Mouse (Mus musculus) heart, embryonic 15.5 days (tissue): ENCODE results near the gene Otog. TPM values are rescaled to one million over a fixed set of nuclear protein-coding genes. Genes with fewer than 3 reads are reported as not detected.

Source experiments
- ATAC-seq: fragments of 200-750 bp; cut with Nextera tagmentation; replicated peaks from 2 replicates; pipeline ENCODE4 v1.8.0; 2017; ENCODE audit warnings: low read depth, moderate TSS enrichment; ENCODE audit not compliant: insufficient number of reproducible peaks, insufficient read depth, low FRiP score
- H3K27ac ChIP-seq: fragments of 300-500 bp; sonication (generic); 2 replicates; pipeline ENCODE4 v1.5.1; 2015; ENCODE audit warnings: mild to moderate bottlenecking, inconsistent platforms
- H3K27me3 ChIP-seq: fragments of 300-500 bp; sonication (generic); 2 replicates; pipeline ENCODE4 v1.6.1; 2015; ENCODE audit warnings: inconsistent platforms
- H3K36me3 ChIP-seq: fragments of 300-500 bp; sonication (generic); 2 replicates; pipeline ENCODE4 v1.6.1; 2015; ENCODE audit warnings: mild to moderate bottlenecking, inconsistent platforms
- H3K4me1 ChIP-seq: fragments of 300-500 bp; sonication (generic); replicated peaks from 2 replicates; pipeline ENCODE4 v1.6.1; 2015; ENCODE audit warnings: inconsistent platforms
- H3K4me2 ChIP-seq: fragments of 300-500 bp; sonication (generic); 2 replicates; pipeline ENCODE4 v1.6.1; 2015; ENCODE audit warnings: inconsistent platforms, mild to moderate bottlenecking, moderate library complexity
- H3K4me3 ChIP-seq: fragments of 300-500 bp; sonication (generic); 2 replicates; pipeline ENCODE4 v1.5.1; 2015; ENCODE audit warnings: mild to moderate bottlenecking, inconsistent platforms
- H3K9ac ChIP-seq: fragments of 300-500 bp; sonication (generic); 2 replicates; pipeline ENCODE4 v1.6.1; 2015; ENCODE audit warnings: mild to moderate bottlenecking, inconsistent platforms
- H3K9me3 ChIP-seq: fragments of 300-500 bp; sonication (generic); replicated peaks from 2 replicates; pipeline ENCODE4 v1.6.1; 2016; ENCODE audit warnings: inconsistent platforms
- WGBS: fragments of 180-500 bp; shearing (Covaris S2); methylation state at CpG from one replicate; pipeline ENCODE4 v1.1.7; 2015; ENCODE audit warnings: mixed read lengths; 5-methylcytosine and 5-hydroxymethylcytosine counted together
- polyA plus RNA-seq: library from polyadenylated mRNA; unstranded; fragments of >200 nt; fragmentation: Nextera tagmentation; extraction: Ambion mirVana; gene quantifications from 2 replicates; pipeline ENCODE4 v1.2.1, GENCODE M21; 2015

Gene Otog
- 0.05 TPM in 1 of 2 replicates, not detected in the other for polyA plus RNA-seq

- no peak for ATAC-seq
- H3K27ac ChIP-seq: no peak within 1 kb of the TSS
- no peak within 1 kb of the TSS for H3K4me3 ChIP-seq
- 57% methylated on average over 2 of the region's 2 CpGs for WGBS
- no peaks in the 10 kb centered on the region for H3K27me3 ChIP-seq
- no peaks in the 10 kb centered on the region for H3K9me3 ChIP-seq
- H3K4me2 ChIP-seq: no peak within 1 kb of the TSS
- peaks cover 7% of the 10 kb centered on the region for H3K4me1 ChIP-seq
- H3K9ac ChIP-seq: no peak within 1 kb of the TSS
- H3K36me3 ChIP-seq: no peaks in the 10 kb centered on the region
Measured at GRCm38 (mm10) chr7:46240696-46241095, at the start of gene Otog. Gene Otog (plus strand): TSS chr7:46240987.

- H3K4me2 ChIP-seq: no peak overlapping the region
- H3K9ac ChIP-seq: no peak overlapping the region
- no peaks in the 10 kb centered on the region for H3K36me3 ChIP-seq
- WGBS: 83% methylated on average over 5 of the region's 5 CpGs
- 0 out of 2 replicates have a peak, but pooled peaks cover 3% of the 10 kb centered on the region for H3K4me1 ChIP-seq
- no peaks in the 10 kb centered on the region for H3K9me3 ChIP-seq
- H3K4me3 ChIP-seq: no peak overlapping the region
- no peaks in the 10 kb centered on the region for H3K27me3 ChIP-seq
- no peak overlapping the region for H3K27ac ChIP-seq
- ATAC-seq: no peak
Measured at GRCm38 (mm10) chr7:46195356-46195755, 45.4 kb upstream of the Otog start.

- ATAC-seq: no peak
- WGBS: 74% methylated on average over 6 of the region's 6 CpGs
Measured at GRCm38 (mm10) chr7:46200021-46200420, 40.8 kb upstream of the Otog start.

GRCm38 (mm10) chr7:46201649-46202048 is 39.1 kb upstream of the Otog start:
- 28% methylated on average over 14 of the region's 14 CpGs for WGBS
- no peak overlapping the region for H3K4me3 ChIP-seq
- H3K27ac ChIP-seq: no peak overlapping the region
- no peaks in the 10 kb centered on the region for H3K9me3 ChIP-seq
- 0 out of 2 replicates have a peak, but pooled peaks cover 3% of the 10 kb centered on the region for H3K4me1 ChIP-seq
- no peaks in the 10 kb centered on the region; the same call in 1 of the 2 replicates for H3K27me3 ChIP-seq
- no peak overlapping the region for H3K9ac ChIP-seq
- no peak overlapping the region for H3K4me2 ChIP-seq
- no peaks in the 10 kb centered on the region for H3K36me3 ChIP-seq
- no peak for ATAC-seq

More at GRCm38 (mm10) chr7:46200021-46200420, 40.8 kb upstream of the Otog start:
- Histone ChIP-seq H3K9ac (no peak overlapping the region), H3K4me2 (no peak overlapping the region), H3K9me3 (no peaks in the 10 kb centered on the region), H3K27me3 (no peaks in the 10 kb centered on the region; the same call in 1 of the 2 replicates), H3K27ac (no peak overlapping the region), H3K36me3 (no peaks in the 10 kb centered on the region), H3K4me1 (no peaks in the 10 kb centered on the region), H3K4me3 (no peak overlapping the region)

DNA sequence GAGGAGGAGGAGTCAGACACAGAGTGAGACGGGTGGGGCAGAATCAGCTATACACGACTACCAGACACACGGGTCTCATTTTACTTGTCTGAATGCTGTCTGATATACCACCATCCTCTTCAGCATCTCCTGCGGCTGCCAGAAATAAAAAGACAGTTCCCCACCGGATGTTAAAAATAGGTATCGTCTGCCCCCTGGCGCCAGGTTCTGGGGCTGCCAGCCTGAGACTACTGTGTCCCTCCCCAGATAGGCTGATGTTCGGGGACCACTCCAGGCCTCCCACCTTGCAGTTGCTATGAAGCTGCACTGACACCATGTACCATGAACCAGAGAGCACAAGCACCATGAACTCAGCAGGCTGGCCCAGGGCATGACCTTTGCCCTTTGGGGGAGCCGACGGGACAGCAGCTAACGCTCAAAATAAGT is 36.7 kb upstream of the Otog start:
- Histone ChIP-seq H3K9ac (no peak overlapping the region), H3K4me1 (0 out of 2 replicates have a peak, but pooled peaks cover 3% of the 10 kb centered on the region), H3K36me3 (no peaks in the 10 kb centered on the region), H3K9me3 (no peaks in the 10 kb centered on the region), H3K27me3 (peaks cover 5% of the 10 kb centered on the region), H3K4me3 (no peak overlapping the region), H3K27ac (no peak overlapping the region), H3K4me2 (no peak overlapping the region)
- no peak for ATAC-seq
- 44% methylated on average over 11 of the region's 11 CpGs for WGBS

GRCm38 (mm10) chr7:46204775-46205174 is 36.0 kb upstream of the Otog start:
- ATAC-seq: no peak
- H3K4me3 ChIP-seq: no peak overlapping the region
- WGBS: 67% methylated on average over 6 of the region's 6 CpGs
- H3K27ac ChIP-seq: no peak overlapping the region
- no peaks in the 10 kb centered on the region for H3K36me3 ChIP-seq
- 0 out of 2 replicates have a peak, but pooled peaks cover 3% of the 10 kb centered on the region for H3K4me1 ChIP-seq
- H3K9ac ChIP-seq: no peak overlapping the region
- H3K4me2 ChIP-seq: no peak overlapping the region
- H3K9me3 ChIP-seq: no peaks in the 10 kb centered on the region
- H3K27me3 ChIP-seq: peaks cover 5% of the 10 kb centered on the region

GRCm38 (mm10) chr7:46208131-46208530 is 32.7 kb upstream of the Otog start:
- 84% methylated on average over 8 of the region's 8 CpGs for WGBS
- no peak overlapping the region for H3K4me3 ChIP-seq

GRCm38 (mm10) chr7:46210276-46210675 is 30.5 kb upstream of the Otog start:
- H3K27me3 ChIP-seq: peaks cover 5% of the 10 kb centered on the region
- no peak overlapping the region for H3K4me2 ChIP-seq
- H3K36me3 ChIP-seq: no peaks in the 10 kb centered on the region
- no peak overlapping the region for H3K9ac ChIP-seq
- no peaks in the 10 kb centered on the region for H3K9me3 ChIP-seq
- no peak for ATAC-seq
- H3K4me3 ChIP-seq: no peak overlapping the region
- 85% methylated on average over 6 of the region's 6 CpGs for WGBS
- H3K4me1 ChIP-seq: 0 out of 2 replicates have a peak, but pooled peaks cover 3% of the 10 kb centered on the region
- no peak overlapping the region for H3K27ac ChIP-seq

More at GRCm38 (mm10) chr7:46208131-46208530, 32.7 kb upstream of the Otog start:
- Histone ChIP-seq H3K27ac (no peak overlapping the region), H3K4me1 (0 out of 2 replicates have a peak, but pooled peaks cover 3% of the 10 kb centered on the region), H3K4me2 (no peak overlapping the region), H3K9ac (no peak overlapping the region), H3K36me3 (no peaks in the 10 kb centered on the region), H3K27me3 (peaks cover 5% of the 10 kb centered on the region), H3K9me3 (no peaks in the 10 kb centered on the region)
- ATAC-seq: no peak

GRCm38 (mm10) chr7:46216481-46216880 is 24.3 kb upstream of the Otog start:
- ATAC-seq: no peak
- no peaks in the 10 kb centered on the region for H3K9me3 ChIP-seq
- no peak overlapping the region for H3K27ac ChIP-seq
- H3K9ac ChIP-seq: no peak overlapping the region
- H3K4me2 ChIP-seq: no peak overlapping the region
- H3K27me3 ChIP-seq: 0 out of 2 replicates have a peak, but pooled peaks cover 12% of the 10 kb centered on the region
- WGBS: 70% methylated on average over 2 of the region's 2 CpGs
- H3K4me3 ChIP-seq: no peak overlapping the region
- no peaks in the 10 kb centered on the region for H3K4me1 ChIP-seq
- no peaks in the 10 kb centered on the region for H3K36me3 ChIP-seq

- no peak overlapping the region for H3K4me2 ChIP-seq
- 25% methylated on average over 11 of the region's 11 CpGs for WGBS
- no peak overlapping the region for H3K4me3 ChIP-seq
- no peaks in the 10 kb centered on the region for H3K36me3 ChIP-seq
- no peak for ATAC-seq
- no peak overlapping the region for H3K27ac ChIP-seq
- H3K27me3 ChIP-seq: 0 out of 2 replicates have a peak, but pooled peaks cover 12% of the 10 kb centered on the region
- no peak overlapping the region for H3K9ac ChIP-seq
- H3K4me1 ChIP-seq: no peaks in the 10 kb centered on the region
- H3K9me3 ChIP-seq: no peaks in the 10 kb centered on the region
Measured at GRCm38 (mm10) chr7:46218415-46218814, 22.4 kb upstream of the Otog start.

DNA sequence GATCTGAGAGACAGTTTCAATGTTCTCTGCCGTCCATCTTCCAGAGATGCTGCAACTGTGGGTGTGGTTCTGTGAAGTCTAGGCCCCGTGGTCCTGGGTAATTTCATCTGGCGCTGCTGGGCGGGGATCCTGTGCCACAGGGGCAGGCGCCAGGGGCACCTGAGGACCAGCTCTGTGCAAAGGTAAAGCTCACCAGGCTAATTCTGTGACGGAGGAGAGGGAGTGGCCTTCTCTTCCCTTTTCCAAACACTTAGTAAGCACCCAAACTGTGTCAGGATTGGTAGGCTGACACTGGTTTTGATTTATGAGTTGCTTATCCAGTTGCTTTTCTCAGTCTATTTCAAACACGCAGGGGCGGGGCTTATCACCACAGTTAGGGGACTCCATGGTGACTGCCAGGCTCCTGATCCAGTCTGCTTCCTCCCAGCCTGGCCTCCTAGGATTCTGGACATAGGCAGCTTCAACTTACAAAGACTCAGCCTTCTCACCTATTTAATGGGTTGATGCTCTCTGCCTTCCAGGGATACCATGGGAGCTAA is 20.1 kb upstream of the Otog start:
- no peaks in the 10 kb centered on the region for H3K4me1 ChIP-seq
- H3K4me3 ChIP-seq: no peak overlapping the region
- no peak overlapping the region for H3K27ac ChIP-seq
- H3K27me3 ChIP-seq: 0 out of 2 replicates have a peak, but pooled peaks cover 12% of the 10 kb centered on the region
- H3K36me3 ChIP-seq: no peaks in the 10 kb centered on the region
- no peak for ATAC-seq
- 65% methylated on average over 8 of the region's 8 CpGs for WGBS
- no peaks in the 10 kb centered on the region for H3K9me3 ChIP-seq
- H3K9ac ChIP-seq: no peak overlapping the region
- no peak overlapping the region for H3K4me2 ChIP-seq

DNA sequence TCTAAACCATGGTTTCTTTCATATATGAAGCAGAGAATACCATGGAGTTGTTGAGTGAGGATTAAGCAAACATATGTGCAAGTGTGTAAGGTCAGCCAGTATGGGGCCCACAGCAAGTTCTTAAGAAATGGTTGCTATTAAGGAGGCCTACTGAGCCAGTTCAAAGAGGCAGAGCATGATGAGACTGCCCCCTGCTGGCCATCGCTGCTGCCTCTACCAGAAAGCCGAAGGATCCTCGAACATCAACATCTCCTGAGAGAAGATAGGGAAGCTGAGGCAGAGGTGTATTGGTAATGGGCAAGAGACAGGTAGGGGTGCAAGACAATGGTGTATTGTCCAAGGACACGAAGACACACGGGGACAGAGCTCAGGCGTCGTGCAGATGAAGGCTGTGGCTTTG is 14.5 kb upstream of the Otog start:
- no peaks in the 10 kb centered on the region for H3K36me3 ChIP-seq
- H3K27me3 ChIP-seq: no peaks in the 10 kb centered on the region
- no peak overlapping the region for H3K27ac ChIP-seq
- H3K9ac ChIP-seq: no peak overlapping the region
- 28% methylated on average over 7 of the region's 7 CpGs for WGBS
- H3K4me2 ChIP-seq: no peak overlapping the region
- H3K4me1 ChIP-seq: peaks cover 14% of the 10 kb centered on the region
- ATAC-seq: no peak
- H3K4me3 ChIP-seq: no peak overlapping the region
- no peaks in the 10 kb centered on the region for H3K9me3 ChIP-seq
